Mouse (Mus musculus): Measurements from ENCODE around the gene Edem1. TPM values are rescaled to one million over a fixed set of nuclear protein-coding genes. Genes with fewer than 3 reads are reported as not detected.
"Not testable (repeated sequence)": the region's sequence is repeated elsewhere in the genome, so short reads cannot be mapped to it uniquely, and the experiment has no call there.

The Edem1 gene
- total RNA-seq, 1 experiment from 2014 or later, result 18.5 TPM

DNA sequence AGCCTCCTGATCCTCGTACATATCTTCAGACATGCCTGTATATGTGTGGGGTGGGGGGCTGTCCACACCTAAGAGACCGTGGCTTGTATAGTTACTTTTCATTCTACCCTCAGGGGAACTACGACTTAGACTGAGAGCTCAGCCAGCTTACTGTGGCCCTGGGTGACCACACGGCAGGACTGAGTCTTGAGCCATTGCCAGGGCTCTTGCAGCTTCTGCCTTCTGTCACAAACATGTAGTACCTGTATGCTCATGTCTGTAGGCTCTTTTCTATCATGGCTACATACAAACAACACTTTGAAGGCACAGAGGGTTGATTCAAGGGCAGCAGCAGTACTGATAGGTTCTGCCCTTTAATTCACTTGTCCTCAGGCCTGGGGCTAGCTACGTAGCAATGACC is 24.5 kb downstream of the Edem1 start:
- no peak for ATAC-seq (replicated peaks in 1 of 2; ENCODE audit: insufficient read depth in 1 of 2, low FRiP score in 2 of 2, low TSS enrichment in 1 of 2, low read depth in 1 of 2, poor library complexity in 2 of 2, severe bottlenecking in 2 of 2)

DNA sequence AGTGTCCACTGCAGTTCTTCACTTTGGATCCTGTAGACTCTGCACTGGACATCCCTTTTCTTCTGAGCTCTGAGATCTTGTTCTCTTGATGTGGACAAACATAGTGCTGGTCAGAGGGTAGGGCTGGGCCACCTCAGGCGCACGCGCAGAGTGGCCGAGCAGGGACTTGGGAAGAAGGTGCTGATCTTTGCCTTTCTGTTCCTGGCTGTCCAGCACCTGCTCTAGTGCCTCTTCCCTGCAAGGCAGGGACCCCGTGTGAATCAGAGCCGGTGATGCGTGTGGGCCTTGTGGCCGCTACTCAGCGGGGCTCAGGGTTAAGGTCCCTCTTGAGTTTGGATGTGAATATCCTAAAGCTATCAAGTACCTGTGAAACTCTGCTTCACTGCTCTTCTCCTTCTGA is 30.1 kb downstream of the Edem1 start:
- no peak for ATAC-seq (replicated peaks in 1 of 2; ENCODE audit: insufficient read depth in 1 of 2, low FRiP score in 2 of 2, low TSS enrichment in 1 of 2, low read depth in 1 of 2, poor library complexity in 2 of 2, severe bottlenecking in 2 of 2)

DNA sequence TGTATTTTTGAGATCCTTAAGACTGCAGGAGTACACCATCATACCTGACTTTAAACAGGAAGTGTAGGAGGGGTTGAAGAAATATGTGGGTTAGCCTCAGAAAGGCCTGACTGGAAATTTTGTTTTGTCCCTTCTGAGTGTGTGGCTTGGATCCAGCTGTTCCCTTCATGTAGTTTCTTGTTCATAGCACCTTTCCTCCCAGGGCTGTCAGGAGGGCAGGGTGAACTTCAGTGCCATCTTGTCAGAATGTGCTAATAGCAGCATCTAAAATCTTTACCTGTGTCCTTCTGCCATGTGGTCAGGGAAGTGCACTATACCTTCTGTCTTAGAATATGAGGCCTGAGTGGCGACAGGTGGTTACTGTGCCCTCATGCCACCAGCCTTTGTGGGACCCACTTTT is 32.8 kb downstream of the Edem1 start:
- no peak for ATAC-seq (replicated peaks in 1 of 2; ENCODE audit: insufficient read depth in 1 of 2, low FRiP score in 2 of 2, low TSS enrichment in 1 of 2, low read depth in 1 of 2, poor library complexity in 2 of 2, severe bottlenecking in 2 of 2)

DNA sequence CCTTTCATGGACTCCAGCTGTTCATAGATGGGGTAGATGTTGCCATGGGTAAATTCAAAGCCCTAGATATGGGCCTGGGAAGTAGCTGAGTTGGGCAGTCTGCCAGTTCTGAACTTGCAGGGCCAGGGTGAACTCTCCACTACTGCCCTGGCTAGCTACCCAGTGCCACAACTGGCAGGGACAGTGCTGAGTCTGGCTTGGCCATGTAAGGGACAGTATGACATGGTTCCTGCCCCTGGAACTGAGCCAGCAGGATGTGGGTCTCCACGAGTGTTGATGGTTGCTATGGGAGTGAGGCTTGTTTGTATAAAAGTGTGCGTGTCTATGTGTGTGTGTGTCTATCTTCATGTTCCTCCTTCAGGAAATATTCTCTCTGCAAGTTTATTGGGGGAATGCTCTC is 34.1 kb downstream of the Edem1 start:
- peak in 1 of 2 experiments; percentile 32; a peak in 2 of 4 replicates for ATAC-seq (replicated peaks in 1 of 2; ENCODE audit: insufficient read depth in 1 of 2, low FRiP score in 2 of 2, low TSS enrichment in 1 of 2, low read depth in 1 of 2, poor library complexity in 2 of 2, severe bottlenecking in 2 of 2)

DNA sequence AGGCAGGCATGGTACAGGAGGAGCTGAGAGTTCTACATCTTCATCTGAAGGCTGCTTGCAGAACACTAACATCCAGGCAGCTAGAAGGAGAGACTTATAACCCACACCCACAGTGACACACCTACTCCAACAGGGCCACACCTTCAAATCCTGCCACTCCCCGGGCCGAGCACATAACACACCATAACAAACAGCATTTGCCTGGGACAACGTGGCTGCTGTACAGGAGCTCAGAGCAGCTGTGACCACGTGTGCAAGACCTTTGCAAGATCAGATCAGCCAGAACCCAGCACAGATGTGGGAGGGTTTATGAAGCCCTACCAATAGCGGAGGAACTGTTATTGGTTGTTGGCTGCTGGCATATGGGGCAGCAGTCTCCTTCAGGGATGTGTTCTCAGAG is 37.9 kb downstream of the Edem1 start:
- no peak for ATAC-seq (replicated peaks in 1 of 2; ENCODE audit: insufficient read depth in 1 of 2, low FRiP score in 2 of 2, low TSS enrichment in 1 of 2, low read depth in 1 of 2, poor library complexity in 2 of 2, severe bottlenecking in 2 of 2)

DNA sequence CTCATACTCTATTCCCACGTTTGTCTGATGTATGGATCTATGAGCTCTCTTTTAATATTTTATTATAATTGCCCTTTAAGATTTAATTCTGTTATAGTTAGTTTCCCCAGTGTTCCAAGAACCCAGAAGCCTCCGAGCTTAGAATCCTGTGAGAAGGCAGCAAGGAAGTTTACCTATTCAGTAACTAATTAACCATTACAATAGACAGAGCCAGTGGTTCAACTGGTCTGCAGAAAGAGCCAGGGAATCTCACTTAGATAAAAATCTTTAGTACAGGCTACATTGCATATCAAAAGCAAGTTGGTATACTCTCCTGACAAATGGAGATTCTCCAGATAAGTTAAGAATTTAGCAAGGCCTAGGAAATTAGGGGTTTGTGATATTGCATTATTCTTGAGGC is 40.6 kb downstream of the Edem1 start:
- ATAC-seq (replicated peaks in 1 of 2; ENCODE audit: insufficient read depth in 1 of 2, low FRiP score in 2 of 2, low TSS enrichment in 1 of 2, low read depth in 1 of 2, poor library complexity in 2 of 2, severe bottlenecking in 2 of 2), result not testable (repeated sequence)

DNA sequence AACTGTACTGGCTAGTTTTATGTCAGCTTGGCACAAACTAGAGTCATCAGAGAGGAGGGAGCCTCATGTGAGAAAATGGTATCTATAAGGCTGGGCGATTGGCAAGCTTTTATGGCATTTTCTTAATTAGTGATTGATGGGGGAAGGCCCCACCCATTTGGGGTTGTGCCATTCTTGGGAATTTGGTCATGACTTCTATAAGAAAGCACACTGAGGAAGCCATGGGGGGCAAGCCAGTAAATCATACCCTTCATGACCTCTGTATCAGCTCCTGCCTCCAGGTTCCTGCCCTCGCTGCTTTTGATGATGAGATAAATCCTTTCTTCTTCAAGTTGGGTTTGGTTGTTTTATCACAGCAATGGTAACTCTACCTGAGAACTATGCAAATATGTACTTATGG is 42.0 kb downstream of the Edem1 start:
- no peak for ATAC-seq (replicated peaks in 1 of 2; ENCODE audit: insufficient read depth in 1 of 2, low FRiP score in 2 of 2, low TSS enrichment in 1 of 2, low read depth in 1 of 2, poor library complexity in 2 of 2, severe bottlenecking in 2 of 2)

DNA sequence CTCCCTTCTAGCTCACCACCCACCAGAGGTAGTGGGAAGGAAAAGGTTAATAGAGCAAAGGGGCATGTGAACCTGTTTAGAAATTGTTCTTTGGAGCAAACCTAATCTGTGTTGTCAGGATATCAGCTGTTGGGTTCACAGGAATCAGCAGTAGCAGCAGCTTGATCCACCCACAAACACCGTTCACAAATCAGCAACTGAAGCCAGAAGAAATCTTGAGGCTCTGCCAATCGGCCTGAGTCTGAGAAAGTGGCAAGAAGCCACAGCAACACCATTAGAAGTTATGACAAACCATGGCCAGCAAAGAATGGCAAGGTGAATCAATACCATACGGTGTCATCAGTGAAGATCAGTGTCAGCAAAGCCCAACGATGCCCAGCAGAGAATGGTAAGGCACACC is 42.8 kb downstream of the Edem1 start:
- ATAC-seq (replicated peaks in 1 of 2; ENCODE audit: insufficient read depth in 1 of 2, low FRiP score in 2 of 2, low TSS enrichment in 1 of 2, low read depth in 1 of 2, poor library complexity in 2 of 2, severe bottlenecking in 2 of 2), result no peak

DNA sequence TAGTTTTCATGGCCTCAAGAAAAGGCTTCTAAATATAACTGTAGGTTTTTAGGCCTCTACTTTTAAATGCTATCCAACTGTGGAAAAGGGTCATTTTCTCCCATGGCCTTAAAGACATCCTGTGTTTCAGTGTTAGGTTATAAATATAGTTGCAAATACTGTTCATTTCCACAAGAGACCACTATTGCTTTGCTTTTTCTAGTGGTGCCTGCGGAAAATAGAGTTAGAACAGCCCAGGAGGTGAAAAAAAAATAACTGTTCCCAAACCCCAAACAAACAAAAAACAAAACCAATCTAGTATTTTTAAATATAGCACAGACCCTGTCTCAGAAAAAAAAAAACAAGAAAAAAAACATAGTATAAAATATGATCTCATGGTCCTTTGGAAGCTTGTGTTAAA is 46.9 kb downstream of the Edem1 start:
- ATAC-seq (replicated peaks in 1 of 2; ENCODE audit: insufficient read depth in 1 of 2, low FRiP score in 2 of 2, low TSS enrichment in 1 of 2, low read depth in 1 of 2, poor library complexity in 2 of 2, severe bottlenecking in 2 of 2), result no peak

DNA sequence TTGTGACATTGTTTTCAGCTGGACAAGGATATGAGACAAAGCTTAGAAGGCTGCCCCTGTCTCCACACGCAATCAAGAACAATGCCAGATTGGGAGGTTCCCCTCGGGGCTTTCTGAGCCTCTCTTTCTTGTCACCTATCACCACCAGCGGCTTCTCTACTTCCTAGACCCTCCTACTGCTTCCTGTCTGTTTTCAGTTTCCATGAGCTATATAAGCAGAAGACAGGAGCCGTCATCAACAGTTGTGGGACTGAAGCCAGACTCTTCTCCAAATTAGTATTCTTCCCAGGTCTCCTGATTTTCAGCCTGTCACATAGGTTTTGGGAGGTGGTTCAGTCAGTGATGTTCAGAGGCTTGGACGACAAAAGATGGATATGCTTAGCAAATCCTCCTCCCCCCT is 47.6 kb downstream of the Edem1 start:
- ATAC-seq (replicated peaks in 1 of 2; ENCODE audit: insufficient read depth in 1 of 2, low FRiP score in 2 of 2, low TSS enrichment in 1 of 2, low read depth in 1 of 2, poor library complexity in 2 of 2, severe bottlenecking in 2 of 2), result peak; percentile 84 to 85

DNA sequence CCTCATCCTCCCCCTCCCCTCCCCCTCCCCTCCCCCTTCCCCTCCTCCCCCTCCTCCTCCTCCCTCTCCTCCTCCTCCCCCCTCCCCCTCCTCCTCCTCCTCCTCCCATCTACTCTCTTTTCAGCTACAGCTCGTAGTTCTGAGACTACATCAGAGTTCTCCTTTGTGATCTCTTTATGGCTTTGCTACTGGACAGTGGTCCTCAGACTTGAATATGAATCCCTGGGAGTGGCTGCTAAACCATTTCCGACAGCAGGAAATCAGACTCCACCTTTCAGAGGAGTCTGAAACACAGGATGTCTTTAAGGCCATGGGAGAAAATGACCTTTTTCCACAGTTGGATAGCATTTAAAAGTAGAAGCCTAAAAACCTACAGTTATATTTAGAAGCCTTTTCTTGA is 48.0 kb downstream of the Edem1 start:
- no peak for ATAC-seq (replicated peaks in 1 of 2; ENCODE audit: insufficient read depth in 1 of 2, low FRiP score in 2 of 2, low TSS enrichment in 1 of 2, low read depth in 1 of 2, poor library complexity in 2 of 2, severe bottlenecking in 2 of 2)

DNA sequence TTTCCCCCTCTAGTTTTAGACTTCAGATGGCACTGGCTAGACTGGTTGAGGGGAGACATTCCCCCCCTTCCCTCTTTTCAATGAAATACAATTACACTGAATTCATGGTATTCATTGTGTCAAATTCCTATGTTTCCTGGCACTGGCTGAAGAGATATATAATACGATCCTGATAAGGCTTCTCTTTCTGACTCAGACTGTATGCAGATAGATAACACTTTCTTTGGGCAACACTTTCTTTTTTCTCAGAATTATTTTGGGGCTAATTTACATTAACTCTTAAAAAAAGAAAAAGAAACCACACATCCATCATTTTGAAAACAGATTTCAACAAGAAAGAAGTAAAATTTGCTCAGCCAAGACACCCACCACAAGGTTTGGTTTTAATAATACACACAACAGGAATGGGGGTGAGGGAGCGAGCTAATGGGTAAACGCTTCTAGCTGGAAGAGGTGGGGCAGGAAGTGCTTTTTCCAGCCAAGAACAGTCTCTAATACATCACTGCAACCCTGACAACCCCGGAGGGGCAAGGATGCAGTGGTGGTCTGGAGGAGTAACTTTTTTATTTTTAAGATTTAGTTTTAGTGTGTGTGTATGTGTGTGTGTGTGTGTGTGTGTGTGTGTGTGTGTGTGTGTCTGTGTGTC is 52.0 kb downstream of the Edem1 start:
- peak; percentile 42 to 56; a peak in 3 of 4 replicates for ATAC-seq (replicated peaks in 1 of 2; ENCODE audit: insufficient read depth in 1 of 2, low FRiP score in 2 of 2, low TSS enrichment in 1 of 2, low read depth in 1 of 2, poor library complexity in 2 of 2, severe bottlenecking in 2 of 2)

DNA sequence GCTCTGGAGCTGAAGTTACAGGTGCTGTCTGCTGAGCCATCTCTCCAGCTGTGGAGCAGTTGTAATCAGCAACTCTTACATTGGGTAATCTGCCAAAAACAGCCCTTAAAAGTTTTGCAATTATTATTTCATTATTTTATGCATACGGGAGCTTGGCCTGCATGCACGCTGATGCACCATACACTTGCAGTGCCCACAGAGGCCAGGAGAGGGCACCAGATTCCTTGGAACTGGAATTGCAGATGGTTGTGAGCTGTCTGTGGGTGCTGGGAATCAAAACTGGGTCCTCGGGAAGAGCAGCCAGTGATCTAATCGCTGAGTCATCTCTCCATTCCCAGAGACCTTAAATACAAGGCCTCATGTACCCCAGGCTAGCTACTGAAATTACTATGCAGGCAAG is 52.6 kb downstream of the Edem1 start:
- ATAC-seq (replicated peaks in 1 of 2; ENCODE audit: insufficient read depth in 1 of 2, low FRiP score in 2 of 2, low TSS enrichment in 1 of 2, low read depth in 1 of 2, poor library complexity in 2 of 2, severe bottlenecking in 2 of 2), result no peak

DNA sequence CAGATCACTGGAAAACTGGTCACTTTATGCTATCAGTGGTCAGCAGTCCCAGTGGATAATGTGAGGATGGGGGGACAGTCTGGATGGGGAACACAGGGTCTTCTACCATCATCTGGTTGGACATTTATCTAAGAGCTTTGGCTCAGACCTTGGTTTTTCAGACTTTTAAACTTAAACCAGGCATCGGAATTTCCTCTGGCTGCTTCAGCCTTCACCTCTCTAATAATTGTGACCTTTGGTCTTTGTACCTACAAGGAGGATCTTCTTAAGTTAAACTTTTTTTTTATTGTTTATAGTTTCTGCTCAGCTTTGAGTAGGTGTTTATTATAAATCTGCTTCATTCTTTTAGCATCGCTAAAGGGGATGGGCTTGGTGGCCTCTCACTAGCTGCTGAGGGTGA is 55.4 kb downstream of the Edem1 start:
- no peak for ATAC-seq (replicated peaks in 1 of 2; ENCODE audit: insufficient read depth in 1 of 2, low FRiP score in 2 of 2, low TSS enrichment in 1 of 2, low read depth in 1 of 2, poor library complexity in 2 of 2, severe bottlenecking in 2 of 2)

DNA sequence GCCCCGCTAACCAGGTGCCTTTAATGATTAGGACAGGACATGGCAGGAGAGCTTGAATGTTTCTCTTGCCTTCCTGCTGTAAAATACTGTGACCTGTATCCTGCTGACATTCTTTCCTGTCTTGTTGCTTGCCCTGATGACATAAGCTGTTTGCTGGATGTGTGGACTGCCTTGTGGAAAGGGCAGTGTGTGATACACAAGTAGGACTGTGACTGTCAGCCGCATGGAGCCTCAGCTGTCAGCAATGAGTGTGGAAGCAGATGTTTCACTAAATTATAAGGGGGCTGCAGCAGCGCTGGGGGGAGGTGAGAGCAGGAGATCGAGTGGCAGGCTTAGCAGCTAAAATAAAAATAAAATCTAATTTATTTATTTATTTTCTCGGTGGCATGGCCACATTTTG is 56.2 kb downstream of the Edem1 start:
- ATAC-seq (replicated peaks in 1 of 2; ENCODE audit: insufficient read depth in 1 of 2, low FRiP score in 2 of 2, low TSS enrichment in 1 of 2, low read depth in 1 of 2, poor library complexity in 2 of 2, severe bottlenecking in 2 of 2), result no peak

DNA sequence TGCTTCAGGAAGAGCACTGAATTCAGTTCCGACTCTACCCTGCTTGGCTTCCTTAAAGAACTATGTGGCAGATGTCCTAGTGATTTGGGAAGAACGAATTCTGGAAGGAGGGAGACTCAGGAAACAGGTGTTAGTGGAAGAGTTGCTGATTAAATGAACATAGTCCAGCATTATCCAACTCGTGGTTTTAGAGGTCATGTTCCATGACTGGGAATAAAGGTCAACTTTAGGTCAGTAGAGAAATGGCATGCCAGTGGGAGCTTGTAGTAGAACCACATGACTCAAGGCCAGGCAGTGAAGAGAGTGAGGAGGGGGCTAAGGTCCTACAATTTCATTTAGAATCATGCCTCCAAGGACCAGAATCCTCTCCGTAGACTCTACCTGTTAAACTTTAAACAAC is 57.9 kb downstream of the Edem1 start:
- no peak for ATAC-seq (replicated peaks in 1 of 2; ENCODE audit: insufficient read depth in 1 of 2, low FRiP score in 2 of 2, low TSS enrichment in 1 of 2, low read depth in 1 of 2, poor library complexity in 2 of 2, severe bottlenecking in 2 of 2)

DNA sequence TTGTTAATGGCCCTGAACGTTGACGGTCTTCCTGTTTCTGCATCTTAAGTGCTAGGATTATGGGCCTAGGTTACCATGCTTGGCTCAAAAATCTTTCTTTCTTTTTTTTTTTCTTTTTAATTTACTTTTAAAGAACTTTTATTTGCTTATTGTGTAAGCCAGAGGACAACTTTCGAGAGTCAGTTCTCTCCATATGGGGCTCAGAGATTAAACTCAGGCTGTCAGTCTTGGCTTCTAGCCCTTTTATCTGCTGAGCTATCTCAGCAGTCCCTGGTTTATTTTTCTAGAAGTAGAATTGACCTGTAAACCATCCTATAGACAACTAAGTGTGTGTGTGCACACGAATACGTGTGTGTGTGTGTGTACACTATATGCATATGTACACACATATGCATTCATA is 64.1 kb downstream of the Edem1 start:
- no peak for ATAC-seq (replicated peaks in 1 of 2; ENCODE audit: insufficient read depth in 1 of 2, low FRiP score in 2 of 2, low TSS enrichment in 1 of 2, low read depth in 1 of 2, poor library complexity in 2 of 2, severe bottlenecking in 2 of 2)

DNA sequence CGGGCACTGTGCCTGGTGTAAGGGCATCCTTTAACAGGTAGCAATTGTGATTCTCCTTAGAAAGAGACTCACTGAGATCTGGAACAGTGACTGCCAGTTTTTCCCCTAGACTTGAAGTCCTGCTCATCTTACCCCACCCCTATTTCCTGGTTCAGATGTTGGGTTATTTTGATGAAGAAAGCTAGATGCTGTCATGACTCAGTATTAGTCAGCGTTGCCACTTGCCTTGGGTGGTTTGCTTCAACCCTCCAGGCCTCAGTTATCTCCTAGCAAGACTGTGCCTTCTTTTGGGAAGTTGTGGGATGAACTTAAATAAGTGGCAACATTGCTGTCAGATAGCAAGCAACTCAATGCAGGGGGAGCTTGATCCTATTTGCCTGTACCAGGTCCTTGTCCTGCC is 66.7 kb downstream of the Edem1 start:
- no peak for ATAC-seq (replicated peaks in 1 of 2; ENCODE audit: insufficient read depth in 1 of 2, low FRiP score in 2 of 2, low TSS enrichment in 1 of 2, low read depth in 1 of 2, poor library complexity in 2 of 2, severe bottlenecking in 2 of 2)

DNA sequence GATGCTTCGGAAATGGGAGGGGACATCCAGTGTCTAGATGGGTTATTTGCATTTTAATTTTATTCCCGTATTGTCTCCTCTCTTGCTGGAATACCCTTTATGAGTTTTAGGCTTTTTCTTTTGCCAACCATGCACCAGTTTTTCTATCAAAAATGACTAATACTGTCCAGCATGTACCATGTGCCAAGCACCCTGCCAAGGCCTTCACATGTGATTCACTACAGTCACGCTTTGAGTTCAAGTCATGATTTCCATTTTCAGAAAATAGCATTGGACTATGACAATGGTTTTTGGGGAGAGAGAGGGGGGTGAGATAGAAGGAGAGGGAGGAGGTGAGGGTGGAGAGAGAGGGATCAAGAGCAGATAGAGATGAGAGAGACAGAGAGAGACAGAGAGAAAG is 67.5 kb downstream of the Edem1 start:
- ATAC-seq (replicated peaks in 1 of 2; ENCODE audit: insufficient read depth in 1 of 2, low FRiP score in 2 of 2, low TSS enrichment in 1 of 2, low read depth in 1 of 2, poor library complexity in 2 of 2, severe bottlenecking in 2 of 2), result no peak

Measured in hematopoietic stem cell, adult 5-6 weeks (primary cell).